Mouse (Mus musculus) C2C12 (cell line): ENCODE results near the gene Atf5.

Experiments
- CTCF ChIP-seq: IDR thresholded peaks from one replicate; pipeline ENCODE4 v1.5.1; 2011; ENCODE audit not compliant: control insufficient read depth, insufficient read depth, insufficient read length
- MYOG ChIP-seq: IDR thresholded peaks from one replicate; pipeline ENCODE4 v1.6.1; 2011; ENCODE audit not compliant: control insufficient read depth, insufficient read length; ENCODE audit errors: extremely low read depth
- USF1 ChIP-seq: IDR thresholded peaks from one replicate; pipeline ENCODE4 v1.6.1; 2011; ENCODE audit warnings: low read depth, mild to moderate bottlenecking, control low read depth, moderate library complexity

DNA sequence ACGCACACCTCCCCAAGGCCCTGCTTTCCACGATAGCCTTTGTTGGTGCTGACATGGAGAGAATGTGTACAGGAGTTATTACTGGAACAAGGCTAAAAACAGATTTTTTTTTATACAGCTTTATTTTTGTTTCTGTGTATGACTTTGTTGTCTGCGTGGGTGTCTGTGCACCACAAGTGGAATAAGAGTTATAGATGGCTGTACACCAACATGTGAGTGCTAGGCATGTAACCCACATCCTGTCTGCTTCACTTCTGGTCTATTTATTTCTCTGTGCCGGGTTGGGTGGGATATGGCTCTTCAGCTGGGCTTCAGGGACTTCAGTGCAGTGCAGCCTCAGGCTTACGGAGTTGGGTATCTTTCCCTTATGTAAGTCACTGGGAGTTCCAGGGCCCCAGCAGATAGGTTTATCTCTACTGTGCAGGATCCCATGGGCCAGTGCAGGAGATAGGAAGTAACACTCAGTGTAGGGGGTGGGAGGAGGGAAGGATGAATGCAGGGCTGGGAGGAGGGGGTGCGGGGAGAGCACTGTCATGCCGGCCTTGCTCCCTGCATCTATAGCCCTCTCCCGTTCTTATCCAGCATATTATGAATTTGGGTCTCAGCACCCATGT is 43.8 kb downstream of the Atf5 start:
- TF ChIP-seq MYOG = no peak
- no peak for TF ChIP-seq CTCF
- TF ChIP-seq USF1 = no peak
